Mouse (Mus musculus) neural tube, embryonic 10.5 days (tissue): Measurements from ENCODE around the gene Rflnb.
"Not testable (repeated sequence)": the region's sequence is repeated elsewhere in the genome, so short reads cannot be mapped to it uniquely, and the experiment has no call there.

Source experiments
- DNase-seq: peaks from one replicate; pipeline ENCODE4 v3.0.0-alpha.2; 2017; ENCODE audit warnings: low spot score; ENCODE audit errors: extremely low spot score

Gene Rflnb

GRCm38 (mm10) chr11:76037581-76038294, 10.2 kb upstream of the Rflnb start:
- DNase-seq: no peak

- DNase-seq: no peak
These were observed 7.6 kb upstream of the Rflnb start for GRCm38 (mm10) chr11:76035182-76035581.

GRCm38 (mm10) chr11:76033836-76034235, 6.3 kb upstream of the Rflnb start:
- no peak for DNase-seq

GRCm38 (mm10) chr11:76033359-76033758, 5.8 kb upstream of the Rflnb start:
- DNase-seq: no peak

- DNase-seq: no peak
These were observed 487 bp upstream of the Rflnb start for GRCm38 (mm10) chr11:76028072-76028465.

- DNase-seq: no peak
These were observed 949 bp downstream of the Rflnb start for GRCm38 (mm10) chr11:76026527-76027138.

- no peak for DNase-seq
These were observed 2.5 kb downstream of the Rflnb start for GRCm38 (mm10) chr11:76025080-76025583.

- DNase-seq: no peak
These were observed 6.7 kb downstream of the Rflnb start for GRCm38 (mm10) chr11:76020916-76021315.

- no peak for DNase-seq
These were observed 7.7 kb downstream of the Rflnb start for GRCm38 (mm10) chr11:76019879-76020278.

GRCm38 (mm10) chr11:76015814-76016213, 11.8 kb downstream of the Rflnb start:
- DNase-seq: no peak

GRCm38 (mm10) chr11:76015251-76015650, 12.3 kb downstream of the Rflnb start:
- no peak for DNase-seq

GRCm38 (mm10) chr11:76010838-76011624, 16.6 kb downstream of the Rflnb start:
- DNase-seq: no peak

- DNase-seq: no peak
These were observed 18.5 kb downstream of the Rflnb start for GRCm38 (mm10) chr11:76009101-76009500.

- no peak for DNase-seq
These were observed 19.4 kb downstream of the Rflnb start for GRCm38 (mm10) chr11:76008162-76008561.

- DNase-seq: not testable (repeated sequence)
These were observed 23.3 kb downstream of the Rflnb start for GRCm38 (mm10) chr11:76004276-76004675.

- no peak for DNase-seq
These were observed 26.2 kb downstream of the Rflnb start for GRCm38 (mm10) chr11:76001237-76001878.

- no peak for DNase-seq
These were observed 26.9 kb downstream of the Rflnb start for GRCm38 (mm10) chr11:76000701-76001100.

GRCm38 (mm10) chr11:75999440-76000155, 28.0 kb downstream of the Rflnb start, which contains the start of gene 1700016K19Rik:
TSS of gene 1700016K19Rik (plus strand) at chr11:75999912.
- peak; percentile 74 for DNase-seq

GRCm38 (mm10) chr11:75994357-75994756, 33.2 kb downstream of the Rflnb start:
- no peak for DNase-seq

- DNase-seq: no peak
These were observed 35.1 kb downstream of the Rflnb start for GRCm38 (mm10) chr11:75992481-75992880.

- DNase-seq: no peak
These were observed 35.7 kb downstream of the Rflnb start for GRCm38 (mm10) chr11:75991911-75992310.
